Mouse (Mus musculus) adrenal gland, postnatal 10 days (tissue): ENCODE measurements at regions not wholly inside any gene's neighbourhood (a gene's known extent, or its start where the extent isn't known, plus 50 kb on each side); places are given as distances from the start of the nearest gene placed in this dataset.
"Not testable (repeated sequence)": the region's sequence is repeated elsewhere in the genome, so short reads cannot be mapped to it uniquely, and the experiment has no call there.

Source experiments
- DNase-seq: peaks from one replicate; pipeline ENCODE4 v3.0.0; 2021; ENCODE audit warnings: mixed read lengths

- DNase-seq: no peak
Measured at GRCm38 (mm10) chr8:126877039-126877365, 68.6 kb downstream of the Tomm20 start.

- peak; percentile 70 for DNase-seq
Measured at GRCm38 (mm10) chr8:126876300-126877038, 69.2 kb downstream of the Tomm20 start.

DNA sequence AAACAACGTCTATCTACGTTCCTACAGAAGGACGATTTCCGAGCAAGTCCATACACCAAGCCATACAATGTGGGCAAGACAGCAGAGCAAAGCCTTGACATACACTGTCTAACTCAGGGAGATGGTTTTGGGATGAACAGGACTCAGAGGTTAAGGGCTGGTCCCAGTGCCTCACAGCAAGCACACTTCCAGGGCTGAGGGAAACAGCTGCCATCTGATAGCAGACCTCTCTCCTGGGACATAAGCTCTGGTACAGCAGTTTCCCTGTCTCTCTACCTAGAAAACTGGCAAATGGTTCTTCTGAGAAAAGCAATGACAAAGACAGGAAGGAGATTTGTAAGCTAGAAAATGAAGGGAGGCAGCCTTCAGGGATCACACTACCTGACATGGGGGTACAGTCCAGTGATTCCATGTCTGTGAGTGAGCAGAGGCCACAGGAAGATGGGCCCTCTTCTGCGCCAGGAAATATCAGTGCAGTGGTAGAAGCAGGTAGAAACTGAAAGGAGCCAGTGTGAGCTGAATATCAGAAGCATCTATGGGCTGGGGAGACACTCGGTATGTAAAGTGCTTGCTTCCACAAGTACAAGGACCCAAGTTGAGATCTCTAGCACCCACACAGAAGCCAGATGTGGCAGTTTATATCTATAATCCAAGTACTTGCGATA lies 70.0 kb downstream of the Tomm20 start:
- no peak for DNase-seq

DNA sequence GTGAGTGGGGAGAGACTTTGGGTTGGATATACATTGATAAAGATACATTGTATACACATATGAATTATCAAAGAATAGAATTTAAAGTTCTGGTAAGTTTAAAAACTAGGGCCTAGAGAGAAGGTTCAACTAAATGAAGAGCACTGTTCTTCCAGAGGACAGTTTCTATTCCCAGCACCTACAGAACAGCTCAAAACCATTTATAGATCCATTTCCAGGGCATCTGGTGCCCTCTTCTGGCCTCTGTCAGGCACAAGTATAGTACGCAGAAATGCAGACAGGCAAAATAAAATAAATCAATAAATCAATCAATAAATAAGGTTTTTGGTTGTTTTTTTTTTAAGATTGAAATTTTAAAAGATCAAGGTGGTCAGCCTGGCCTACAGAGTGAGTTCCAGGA lies 70.8 kb downstream of the Tomm20 start:
- DNase-seq: no peak

- no peak for DNase-seq
Measured at GRCm38 (mm10) chr8:126874126-126874730, 71.4 kb downstream of the Tomm20 start.

GRCm38 (mm10) chr8:126873306-126873705 lies 72.3 kb downstream of the Tomm20 start:
- DNase-seq: no peak

GRCm38 (mm10) chr8:126872574-126872973 lies 73.1 kb downstream of the Tomm20 start:
- DNase-seq: no peak

- DNase-seq: no peak
Measured at GRCm38 (mm10) chr8:126872133-126872532, 73.5 kb downstream of the Tomm20 start.

- no peak for DNase-seq
Measured at GRCm38 (mm10) chr8:126869464-126869850, 76.2 kb downstream of the Tomm20 start.

- DNase-seq: no peak
Measured at GRCm38 (mm10) chr8:126868831-126869463, 76.7 kb downstream of the Tomm20 start.

DNA sequence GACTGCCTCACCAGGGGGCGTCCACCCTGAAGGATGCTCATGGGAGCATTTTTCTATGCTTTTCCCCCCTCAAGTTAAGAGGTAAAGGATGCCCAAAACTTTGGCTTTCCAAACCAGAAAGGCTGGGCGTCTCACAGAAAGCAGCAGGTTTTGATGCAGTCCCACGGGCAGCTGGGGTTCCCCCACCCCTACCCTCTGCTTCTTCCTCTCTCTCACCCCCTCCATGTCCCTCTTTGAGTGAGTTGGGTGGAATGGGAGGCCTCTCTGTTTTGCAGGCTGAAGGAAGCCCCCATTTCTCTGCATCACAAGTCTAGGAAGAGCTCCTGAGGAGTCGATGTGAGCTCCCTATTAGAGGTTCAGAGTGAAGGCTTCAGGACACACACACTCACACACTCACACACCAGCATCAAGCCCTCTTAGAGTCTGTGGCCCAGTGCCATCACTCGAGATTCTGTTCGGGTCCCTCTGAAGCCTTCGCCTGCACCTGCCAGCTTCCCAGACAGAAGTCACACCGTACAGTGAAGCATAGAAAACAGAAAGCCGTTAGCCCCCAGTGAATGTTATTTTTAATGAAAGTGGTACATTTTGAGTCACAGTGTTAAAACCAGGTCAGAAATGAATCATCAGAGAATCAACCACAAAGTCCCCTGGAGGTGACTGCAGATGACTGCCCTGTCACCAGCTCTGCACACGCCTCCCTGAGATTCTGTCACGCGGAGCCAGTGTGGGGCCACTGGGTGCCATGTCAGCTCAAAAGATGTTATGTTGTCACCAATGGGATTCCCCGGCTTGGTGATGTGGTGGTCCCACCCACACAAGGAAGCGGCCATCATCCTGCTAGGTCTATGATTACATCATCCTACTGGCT lies 78.3 kb downstream of the Tomm20 start:
- DNase-seq: no peak

DNA sequence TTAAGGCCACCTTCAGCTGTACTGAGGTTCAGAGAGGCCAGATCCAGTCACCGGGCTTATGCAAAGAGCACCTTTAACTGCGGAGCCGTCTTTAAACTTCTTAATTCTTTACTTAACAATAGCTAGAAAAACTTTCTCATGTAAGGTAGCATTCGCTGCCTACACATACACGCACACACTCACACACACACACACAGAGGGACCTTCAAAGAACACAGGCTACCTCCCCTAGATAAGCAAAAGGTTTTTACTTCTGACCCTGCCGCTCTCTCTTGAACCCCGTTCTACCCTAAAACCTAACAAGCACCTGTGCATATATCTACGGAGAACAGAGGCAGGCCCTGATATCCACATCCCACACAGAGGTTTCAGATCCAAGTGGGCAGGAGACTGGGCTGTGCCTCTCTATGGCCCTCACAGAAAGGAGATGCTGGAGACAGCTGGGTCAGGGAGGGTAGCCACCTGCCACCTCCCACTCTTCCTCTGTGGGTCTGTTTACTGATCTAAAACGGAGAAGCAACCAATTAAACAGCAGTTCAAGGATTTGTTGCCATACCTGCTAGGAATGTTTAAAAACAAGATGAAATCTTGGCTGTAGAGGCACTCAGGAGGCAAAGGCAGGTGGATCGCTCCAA lies 81.2 kb downstream of the Tomm20 start:
- DNase-seq: no peak

GRCm38 (mm10) chr8:126863661-126864060 lies 82.0 kb downstream of the Tomm20 start:
- not testable (repeated sequence) for DNase-seq

DNA sequence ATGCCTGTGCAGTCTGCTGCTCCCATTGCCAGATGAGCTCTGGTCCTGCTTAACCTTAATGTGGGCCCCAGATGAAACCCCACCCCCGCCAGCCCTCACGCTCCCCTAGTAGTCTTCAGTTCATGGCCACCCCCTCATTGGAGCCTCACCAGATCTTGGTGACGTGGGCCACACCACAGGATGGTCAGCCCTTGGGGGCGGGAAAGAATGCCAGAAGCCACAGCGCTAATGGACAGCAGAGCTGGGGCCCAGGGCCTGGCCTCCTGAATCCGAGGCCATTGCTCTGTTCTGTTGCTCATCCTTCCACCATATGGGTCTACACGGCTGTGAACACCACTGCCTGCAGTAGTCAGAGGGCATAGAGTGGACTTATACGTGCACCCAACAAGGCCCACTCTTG lies 83.9 kb downstream of the Tomm20 start:
- no peak for DNase-seq

DNA sequence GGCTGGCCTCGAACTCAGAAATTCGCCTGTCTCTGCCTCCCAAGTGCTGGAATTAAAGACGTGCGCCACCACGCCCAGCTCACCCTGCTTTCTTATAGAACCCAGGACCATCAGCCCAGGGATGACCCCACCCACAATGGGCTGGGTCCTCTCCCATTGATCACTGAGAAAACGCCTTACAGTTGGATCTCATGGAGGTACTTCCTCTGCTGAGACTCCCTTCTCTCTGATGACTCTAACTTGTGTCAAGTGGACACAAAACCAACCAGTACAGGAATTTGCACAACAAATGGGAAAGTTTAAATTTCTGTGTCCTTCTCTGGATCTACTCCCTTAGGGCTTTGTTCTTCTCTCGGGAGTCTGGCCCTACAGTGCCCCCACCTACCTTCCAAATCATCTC lies 85.0 kb downstream of the Tomm20 start:
- DNase-seq: no peak

DNA sequence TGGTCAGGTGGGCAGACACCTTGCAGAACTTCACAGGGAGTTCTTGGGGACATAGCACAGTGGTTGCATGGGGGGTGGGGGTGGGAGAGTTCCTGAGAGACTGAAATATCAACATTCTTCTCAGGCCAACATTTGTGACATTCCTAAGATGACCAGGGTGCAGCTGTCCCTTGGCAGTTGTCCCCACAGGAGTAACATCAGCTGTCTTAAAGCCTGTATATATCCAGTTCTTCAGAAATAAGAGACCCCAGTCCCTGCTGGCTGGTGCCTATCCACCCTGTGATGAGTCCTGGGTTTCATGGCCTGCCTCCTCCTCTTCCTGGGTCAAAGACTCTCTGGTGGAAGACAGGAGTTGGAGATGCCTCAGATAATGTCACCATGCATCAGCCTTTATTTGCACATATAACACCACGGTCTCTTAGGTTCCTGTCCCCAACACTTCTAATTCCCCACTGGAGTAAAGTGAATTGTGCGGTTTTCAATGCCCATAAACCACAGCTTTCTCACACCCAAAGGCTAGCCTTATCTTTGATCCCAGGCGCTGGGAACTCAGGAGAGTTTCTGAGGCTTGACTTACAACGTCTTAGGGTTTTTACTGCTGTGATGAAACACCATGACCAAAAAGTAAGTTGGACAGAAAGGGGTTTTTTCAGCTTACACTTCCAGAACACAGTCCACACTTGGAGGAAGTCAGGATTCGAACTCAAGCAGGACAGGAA lies 85.8 kb downstream of the Tomm20 start:
- DNase-seq: no peak

- no peak for DNase-seq
Measured at GRCm38 (mm10) chr8:126857307-126858203, 88.1 kb downstream of the Tomm20 start.

DNA sequence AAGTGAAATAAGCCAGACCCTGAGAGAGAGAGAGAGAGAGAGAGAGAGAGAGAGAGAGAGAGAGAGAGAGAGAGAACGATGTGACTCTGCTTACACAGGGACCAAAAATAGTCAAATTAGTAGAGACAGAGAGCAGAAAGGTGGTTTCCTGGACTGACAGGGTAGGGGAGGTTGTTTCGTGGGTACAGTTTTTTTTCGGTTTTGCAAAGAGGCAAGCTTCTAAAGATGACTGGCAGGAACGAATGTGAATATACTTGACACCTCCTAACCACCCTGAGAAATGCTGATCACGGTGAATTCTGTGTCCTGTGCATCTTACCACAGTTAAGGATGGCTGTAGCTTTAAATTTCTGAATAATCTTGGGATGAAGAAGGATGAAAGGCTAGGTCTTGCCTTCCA lies 89.7 kb downstream of the Tomm20 start:
- DNase-seq: no peak

GRCm38 (mm10) chr8:126855056-126855609 lies 90.5 kb downstream of the Tomm20 start:
- no peak for DNase-seq
